Mouse (Mus musculus): ENCODE measurements around the gene Ubxn6. TPM values are rescaled to one million over a fixed set of nuclear protein-coding genes. Genes with fewer than 3 reads are reported as not detected.
"Not testable (repeated sequence)": the region's sequence is repeated elsewhere in the genome, so short reads cannot be mapped to it uniquely, and the experiment has no call there.

The Ubxn6 gene
- polyA plus RNA-seq, 1 experiment from 2014 or later = 85.2 TPM

DNA sequence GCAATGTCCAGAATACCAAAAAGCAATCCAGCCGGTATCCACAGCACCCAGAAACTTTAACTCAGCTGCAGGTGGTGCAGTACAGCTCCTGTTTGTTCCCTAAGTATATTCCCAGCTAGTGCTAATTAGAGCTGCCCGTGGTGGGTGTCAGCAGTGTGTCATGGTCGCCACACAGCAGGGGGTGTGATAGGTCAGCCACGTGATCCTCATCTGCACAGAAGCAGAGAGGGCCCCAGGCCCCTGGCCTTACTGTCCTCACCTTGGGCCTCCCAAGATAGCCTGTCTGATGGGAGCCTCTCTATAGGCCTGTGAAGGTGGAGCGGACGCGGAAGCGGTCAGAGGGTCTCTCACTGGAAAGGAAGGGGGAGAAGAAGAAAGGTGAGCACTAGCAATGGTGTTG lies 23.4 kb upstream of the Ubxn6 start:
- ATAC-seq (replicated peaks) = no peak
- Histone ChIP-seq H3K36me3 (replicated peaks) (peaks cover 66% of the 10 kb centered on the region), H3K4me1 (no peaks in the 10 kb centered on the region), H3K27me3 (replicated peaks) (no peaks in the 10 kb centered on the region), H3K4me2 (no peak overlapping the region), H3K27ac (no peak overlapping the region), H3K9me3 (no peaks in the 10 kb centered on the region), H3K4me3 (no peak overlapping the region), H3K9ac (no peak overlapping the region)
- WGBS = 94% methylated on average over 8 of the region's 8 CpGs

DNA sequence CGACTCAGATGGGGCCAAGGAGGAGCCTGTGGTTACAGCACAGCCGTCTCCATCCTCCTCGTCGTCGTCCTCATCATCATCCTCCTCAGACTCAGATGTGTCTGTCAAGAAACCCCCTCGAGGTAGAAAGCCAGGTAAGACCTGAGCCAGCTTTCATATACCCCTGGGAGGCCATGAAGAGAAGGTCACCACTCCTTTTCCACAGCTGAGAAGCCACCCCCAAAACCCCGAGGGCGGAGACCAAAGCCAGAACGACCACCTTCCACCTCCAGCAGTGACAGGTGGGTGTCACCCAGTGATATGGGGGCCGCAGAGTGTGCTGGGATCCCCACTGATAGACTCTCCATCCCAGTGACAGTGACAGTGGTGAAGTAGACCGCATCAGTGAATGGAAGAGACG lies 22.1 kb upstream of the Ubxn6 start:
- Histone ChIP-seq H3K27ac (no peak overlapping the region), H3K9ac (no peak overlapping the region), H3K4me3 (no peak overlapping the region), H3K4me1 (no peaks in the 10 kb centered on the region), H3K4me2 (no peak overlapping the region), H3K9me3 (no peaks in the 10 kb centered on the region), H3K27me3 (replicated peaks) (no peaks in the 10 kb centered on the region), H3K36me3 (replicated peaks) (peaks cover 58% of the 10 kb centered on the region)
- 93% methylated on average over 12 of the region's 12 CpGs for WGBS
- no peak for ATAC-seq (replicated peaks)

DNA sequence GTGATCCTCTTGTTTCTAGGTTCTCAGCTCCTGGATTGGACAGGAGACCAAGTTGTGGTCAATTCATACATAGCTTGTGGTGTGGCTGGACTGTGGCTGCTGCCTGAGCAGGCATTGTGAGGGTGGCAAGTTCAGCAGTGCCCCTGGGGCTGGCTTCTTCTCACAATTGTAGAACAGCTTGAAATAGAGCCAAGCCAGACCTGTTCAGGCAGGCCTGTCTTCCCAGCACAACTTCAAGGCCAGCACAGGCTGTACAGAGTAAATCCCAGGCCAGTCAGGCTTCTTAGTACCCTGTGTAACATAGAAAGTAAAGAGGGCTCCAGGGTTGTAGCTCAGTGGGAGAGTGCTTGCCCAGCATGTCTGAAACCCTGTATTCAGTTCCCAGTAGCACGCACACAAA lies 18.0 kb upstream of the Ubxn6 start:
- peaks cover 35% of the 10 kb centered on the region for H3K36me3 ChIP-seq (replicated peaks)
- H3K4me1 ChIP-seq = no peaks in the 10 kb centered on the region
- H3K27ac ChIP-seq = no peak overlapping the region
- no peaks in the 10 kb centered on the region for H3K9me3 ChIP-seq
- no peak overlapping the region for H3K9ac ChIP-seq
- no peaks in the 10 kb centered on the region for H3K27me3 ChIP-seq (replicated peaks)
- no peak overlapping the region for H3K4me2 ChIP-seq
- H3K4me3 ChIP-seq = no peak overlapping the region
- ATAC-seq (replicated peaks) = no peak
- 89% methylated on average over 1 of the region's 1 CpGs for WGBS

DNA sequence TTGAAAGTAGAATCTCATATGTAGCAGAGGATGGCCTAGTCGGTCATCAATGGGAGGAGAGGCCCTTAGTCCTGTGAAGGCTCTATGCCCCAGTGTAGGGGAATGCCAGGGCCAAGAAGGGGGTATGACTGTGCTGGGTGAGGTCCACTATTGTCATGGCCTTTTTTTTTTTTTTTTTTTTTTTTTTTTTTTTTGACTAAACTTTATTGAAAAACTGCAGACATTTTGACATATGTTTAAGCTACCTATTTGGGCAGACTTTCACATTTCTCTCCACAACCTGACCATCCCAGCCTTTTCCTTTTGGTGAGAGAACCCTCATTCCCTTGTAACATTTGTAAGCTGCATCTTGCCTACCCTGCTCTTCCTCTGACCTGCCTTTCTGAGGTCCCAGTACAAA lies 17.5 kb upstream of the Ubxn6 start:
- no peak overlapping the region for H3K27ac ChIP-seq
- ATAC-seq (replicated peaks) = no peak
- H3K4me3 ChIP-seq = no peak overlapping the region
- 83% methylated on average over 1 of the region's 1 CpGs for WGBS
- no peak overlapping the region for H3K9ac ChIP-seq
- H3K4me1 ChIP-seq = no peaks in the 10 kb centered on the region
- H3K36me3 ChIP-seq (replicated peaks) = peaks cover 31% of the 10 kb centered on the region
- no peaks in the 10 kb centered on the region for H3K27me3 ChIP-seq (replicated peaks)
- no peak overlapping the region for H3K4me2 ChIP-seq
- no peaks in the 10 kb centered on the region for H3K9me3 ChIP-seq

DNA sequence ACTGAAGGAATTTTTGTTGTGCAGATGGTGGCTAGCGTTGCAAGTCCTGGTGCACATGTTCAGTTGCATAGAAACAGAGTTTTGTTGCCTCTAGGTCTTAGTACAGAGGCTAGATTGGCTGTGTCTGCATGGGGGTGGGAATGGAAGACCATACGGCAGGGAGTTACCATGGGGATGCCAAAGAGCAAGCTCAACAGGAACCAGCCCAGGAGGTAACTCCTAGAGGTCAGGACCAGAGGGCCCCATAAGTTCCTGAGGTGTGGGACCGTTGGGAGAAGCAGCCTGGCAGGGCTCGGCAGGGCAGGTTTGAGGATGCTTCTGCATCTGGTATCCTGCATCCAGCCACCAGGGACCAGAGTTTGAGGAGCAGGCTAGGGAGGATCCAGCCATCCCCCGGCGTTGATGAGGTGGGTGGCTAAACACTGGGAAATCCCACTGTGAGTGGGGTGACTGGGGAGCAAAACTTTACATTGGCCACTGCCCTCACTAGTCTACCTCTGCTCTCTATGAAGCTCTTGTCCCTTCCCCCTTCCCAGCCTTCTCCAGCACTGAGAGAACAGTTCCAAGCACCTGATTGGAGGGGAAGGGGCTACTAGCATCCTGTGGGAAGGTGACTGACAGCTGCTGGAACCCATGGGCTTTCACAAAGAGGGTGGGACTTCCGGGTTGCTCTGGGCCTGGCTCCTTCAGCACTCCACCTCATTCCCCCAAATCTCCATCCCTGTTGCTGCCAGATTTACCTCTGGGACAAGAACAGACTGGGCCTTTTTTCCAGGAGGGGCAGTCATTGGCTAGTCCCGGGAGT lies 6.2 kb upstream of the Ubxn6 start:
- H3K4me2 ChIP-seq = peak overlapping the region; percentile 99
- no peaks in the 10 kb centered on the region; the same call in 1 of the 2 replicates for H3K36me3 ChIP-seq (replicated peaks)
- H3K27ac ChIP-seq = peak overlapping the region; percentile 65
- H3K27me3 ChIP-seq (replicated peaks) = no peaks in the 10 kb centered on the region
- peak overlapping the region; percentile 99 for H3K4me3 ChIP-seq
- peak overlapping the region; percentile 94 for H3K9ac ChIP-seq
- peaks cover 39% of the 10 kb centered on the region for H3K4me1 ChIP-seq
- no peaks in the 10 kb centered on the region for H3K9me3 ChIP-seq
- WGBS = 7% methylated on average over 8 of the region's 8 CpGs
- peak; percentile 43 for ATAC-seq (replicated peaks)

DNA sequence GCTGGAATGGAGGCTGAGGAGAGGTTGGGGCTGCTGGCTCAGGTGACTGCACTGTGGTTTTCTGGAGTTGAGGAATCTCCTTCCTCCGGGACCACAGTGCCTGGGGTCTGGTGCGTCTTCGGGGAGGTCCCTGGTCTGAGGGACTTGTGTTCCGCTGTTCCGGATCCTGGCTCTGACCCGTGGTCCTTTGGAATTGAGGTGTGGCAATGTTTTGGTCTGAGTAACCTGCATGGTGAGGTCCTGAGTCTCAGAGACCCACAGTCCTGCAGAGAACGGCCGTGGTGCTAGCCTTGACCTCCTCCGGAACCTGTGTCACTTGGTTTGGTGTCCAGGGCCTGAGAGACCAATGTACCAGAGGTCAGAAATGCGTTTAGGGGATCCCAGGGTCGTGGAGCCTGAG lies 5.1 kb upstream of the Ubxn6 start:
- peak overlapping the region; percentile 80 for H3K27ac ChIP-seq
- peaks cover 47% of the 10 kb centered on the region for H3K4me1 ChIP-seq
- WGBS = 3% methylated on average over 11 of the region's 11 CpGs

DNA sequence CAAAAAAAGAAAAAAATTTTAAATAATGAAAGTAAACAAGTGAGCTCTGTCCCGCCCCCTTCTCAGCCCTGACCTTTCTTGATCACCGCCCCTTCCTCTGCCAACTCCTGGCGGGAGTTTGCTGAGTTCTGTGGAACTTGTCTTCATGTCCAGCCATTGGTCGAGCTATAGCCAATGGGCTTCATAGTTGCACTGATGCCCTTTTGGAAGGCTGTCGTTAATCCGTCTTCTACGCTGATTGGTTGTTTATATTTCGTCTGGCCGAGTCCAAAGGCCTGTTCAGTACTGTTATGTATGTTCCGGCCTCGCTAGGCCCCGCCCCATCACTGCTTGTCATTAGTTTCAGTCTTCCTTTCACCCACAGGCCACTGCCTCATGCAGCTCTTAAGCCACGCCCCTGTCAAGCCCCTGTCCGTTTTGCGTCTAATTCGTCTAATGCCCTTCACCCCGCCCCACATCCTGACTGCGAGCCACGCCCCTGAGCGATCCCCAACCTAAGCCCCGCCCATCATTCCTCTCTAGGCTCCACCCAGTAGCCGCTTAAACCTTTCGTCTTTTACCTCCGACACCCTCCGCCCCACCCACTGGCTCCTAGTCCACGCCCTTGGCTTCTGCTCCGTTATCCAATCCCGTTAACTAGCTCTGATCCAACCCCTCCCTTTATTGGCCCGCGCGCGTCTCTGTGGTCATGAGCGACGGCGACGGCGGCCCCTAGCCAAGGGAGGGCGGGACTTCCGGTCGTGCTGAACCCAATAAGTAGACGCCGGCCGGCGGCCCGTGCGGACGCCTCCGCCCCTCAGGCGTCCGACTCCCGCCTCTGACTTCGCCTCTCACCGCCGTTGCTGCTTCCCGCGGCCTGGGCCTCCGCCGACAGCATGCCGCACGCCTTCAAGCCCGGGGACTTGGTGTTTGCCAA lies 4.3 kb upstream of the Ubxn6 start, which contains the start of gene Hdgfl2:
Gene Hdgfl2 (plus strand): TSS at position 755 of the 916 bp plus-strand sequence.
- Histone ChIP-seq H3K9me3 (no peaks in the 10 kb centered on the region), H3K27ac (peak within 1 kb of the TSS; percentile 80), H3K4me3 (peak within 1 kb of the TSS; percentile 99), H3K9ac (peak within 1 kb of the TSS; percentile 94), H3K4me2 (peak within 1 kb of the TSS; percentile 99), H3K27me3 (replicated peaks) (no peaks in the 10 kb centered on the region), H3K4me1 (peaks cover 50% of the 10 kb centered on the region), H3K36me3 (replicated peaks) (no peaks in the 10 kb centered on the region; the same call in 1 of the 2 replicates)
- under 1% methylated on average over 60 of the region's 61 CpGs for WGBS
- ATAC-seq (replicated peaks) = peak; percentile 94

More for the DNA sequence above, 5.1 kb upstream of the Ubxn6 start:
- Histone ChIP-seq H3K27me3 (replicated peaks) (no peaks in the 10 kb centered on the region), H3K36me3 (replicated peaks) (no peaks in the 10 kb centered on the region; the same call in 1 of the 2 replicates), H3K4me2 (peak overlapping the region; percentile 99), H3K9ac (peak overlapping the region; percentile 94), H3K9me3 (no peaks in the 10 kb centered on the region), H3K4me3 (peak overlapping the region; percentile 99)
- no peak for ATAC-seq (replicated peaks)

DNA sequence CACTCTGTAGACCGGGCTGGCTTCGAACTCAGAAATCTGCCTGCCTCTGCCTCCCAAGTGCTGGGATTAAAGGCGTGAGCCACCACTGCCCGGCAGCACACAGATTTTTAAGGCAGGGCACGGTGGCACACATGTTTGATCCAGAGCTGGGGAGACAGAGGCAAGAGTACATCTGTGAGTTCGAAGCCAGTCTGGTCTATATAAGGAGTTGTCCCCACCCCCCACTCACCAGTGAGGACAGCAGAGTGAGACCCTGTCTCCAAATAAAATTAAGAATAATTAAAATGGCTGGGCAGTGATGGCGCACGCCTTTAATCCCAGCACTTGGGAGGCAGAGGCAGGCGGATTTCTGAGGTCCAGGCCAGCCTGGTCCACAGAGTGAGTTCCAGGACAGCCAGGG lies 3.5 kb upstream of the Ubxn6 start:
- not testable (repeated sequence) for ATAC-seq (replicated peaks); H3K36me3 ChIP-seq (replicated peaks); H3K9me3 ChIP-seq; H3K27me3 ChIP-seq (replicated peaks); H3K9ac ChIP-seq
- Histone ChIP-seq H3K4me3 (peak overlapping the region; percentile 99), H3K4me1 (peaks cover 53% of the 10 kb centered on the region), H3K27ac (peak overlapping the region; percentile 41; the same call in 1 of the 2 replicates), H3K4me2 (peak overlapping the region; percentile 99)
- 71% methylated on average over 9 of the region's 9 CpGs for WGBS

DNA sequence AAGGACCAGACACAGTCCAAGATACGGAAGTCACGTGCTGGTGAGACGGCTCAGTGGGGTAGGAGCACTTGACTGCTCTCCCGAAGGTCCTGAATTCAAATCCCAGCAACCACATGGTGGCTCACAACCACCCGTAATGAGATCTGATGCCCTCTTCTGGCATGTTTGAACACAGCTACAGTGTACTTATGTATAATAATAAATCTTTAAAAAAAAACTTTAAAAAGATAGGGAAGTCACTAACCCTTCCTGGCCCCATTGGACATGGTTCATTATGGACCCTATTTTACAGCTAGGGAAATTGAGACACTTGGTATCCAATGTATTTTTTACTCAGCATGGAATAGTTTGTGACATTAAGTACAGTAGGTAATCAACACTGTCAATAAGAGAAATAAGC lies 2.7 kb upstream of the Ubxn6 start:
- Histone ChIP-seq H3K4me3 (no peak overlapping the region), H3K9ac (no peak overlapping the region), H3K27ac (no peak overlapping the region), H3K27me3 (replicated peaks) (no peaks in the 10 kb centered on the region), H3K36me3 (replicated peaks) (0 out of 2 replicates have a peak, but pooled peaks cover under 1% of the 10 kb centered on the region), H3K9me3 (no peaks in the 10 kb centered on the region), H3K4me2 (no peak overlapping the region), H3K4me1 (peaks cover 45% of the 10 kb centered on the region)
- WGBS = 90% methylated on average over 5 of the region's 5 CpGs
- no peak for ATAC-seq (replicated peaks)

DNA sequence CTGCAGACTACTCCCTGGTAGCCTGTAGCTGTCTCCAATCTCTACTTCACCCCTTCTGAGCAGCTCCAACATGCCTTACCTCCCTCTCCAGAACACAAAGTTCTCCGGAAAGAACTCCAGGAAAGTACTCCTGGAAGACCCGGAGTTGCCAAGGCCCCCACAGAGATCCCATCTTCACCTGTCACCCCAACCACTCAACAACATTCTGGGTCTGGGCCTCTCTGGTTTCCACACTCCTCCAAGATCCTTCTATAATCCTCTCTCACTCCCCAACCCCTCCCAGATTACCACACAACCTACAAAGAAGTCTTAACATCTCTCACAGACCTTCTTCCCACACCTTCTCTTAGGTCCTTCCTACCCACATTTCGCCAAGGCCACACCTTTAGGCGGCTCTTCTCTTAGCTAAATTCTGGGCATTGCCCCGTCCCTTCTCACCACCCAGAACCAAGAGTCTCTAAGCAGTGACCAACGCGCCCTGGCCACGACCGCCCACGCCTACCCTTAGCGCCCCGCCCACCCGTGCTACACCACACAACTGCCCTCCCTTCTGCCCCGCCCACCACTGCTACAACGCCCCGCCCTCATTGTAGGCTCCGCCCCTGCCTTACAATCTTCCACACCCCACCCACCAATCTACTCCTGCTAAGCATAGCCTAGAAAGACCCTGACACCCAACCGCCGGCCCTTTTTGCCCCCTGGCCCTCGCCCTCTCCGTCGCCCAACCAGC lies 566 bp downstream of the Ubxn6 start:
- Histone ChIP-seq H3K4me1 (peaks cover 19% of the 10 kb centered on the region), H3K9me3 (no peaks in the 10 kb centered on the region), H3K4me2 (peak overlapping the region; percentile 93), H3K27ac (peak overlapping the region; percentile 91), H3K9ac (peak overlapping the region; percentile 95), H3K36me3 (replicated peaks) (peaks cover 32% of the 10 kb centered on the region), H3K27me3 (replicated peaks) (no peaks in the 10 kb centered on the region), H3K4me3 (peak overlapping the region; percentile 89)
- 10% methylated on average over 22 of the region's 22 CpGs for WGBS
- ATAC-seq (replicated peaks) = peak; percentile 2

DNA sequence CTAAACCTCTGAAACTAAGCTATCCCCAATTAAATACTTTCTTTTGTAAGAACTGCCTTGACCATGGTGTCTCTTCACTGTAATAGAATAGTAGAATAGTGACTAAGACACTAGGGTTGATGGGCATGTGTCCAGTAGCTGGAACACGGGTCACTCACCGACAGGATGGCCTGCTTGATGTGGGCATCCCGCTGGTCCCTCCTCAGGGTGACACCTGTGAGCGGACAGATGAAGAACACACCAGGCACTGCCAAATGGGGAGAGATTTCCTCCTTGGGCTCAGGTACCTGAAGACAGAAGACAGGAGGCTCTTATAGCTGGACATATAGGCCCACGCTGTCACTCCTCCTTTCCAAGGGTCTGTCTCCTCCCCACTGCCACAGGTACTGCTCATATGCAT lies 2.6 kb downstream of the Ubxn6 start:
- 87% methylated on average over 5 of the region's 5 CpGs for WGBS
- Histone ChIP-seq H3K9ac (no peak overlapping the region), H3K27ac (no peak overlapping the region), H3K27me3 (replicated peaks) (no peaks in the 10 kb centered on the region), H3K4me2 (no peak overlapping the region), H3K4me1 (peaks cover 19% of the 10 kb centered on the region), H3K36me3 (replicated peaks) (peaks cover 52% of the 10 kb centered on the region), H3K4me3 (no peak overlapping the region), H3K9me3 (no peaks in the 10 kb centered on the region)
- ATAC-seq (replicated peaks) = no peak

DNA sequence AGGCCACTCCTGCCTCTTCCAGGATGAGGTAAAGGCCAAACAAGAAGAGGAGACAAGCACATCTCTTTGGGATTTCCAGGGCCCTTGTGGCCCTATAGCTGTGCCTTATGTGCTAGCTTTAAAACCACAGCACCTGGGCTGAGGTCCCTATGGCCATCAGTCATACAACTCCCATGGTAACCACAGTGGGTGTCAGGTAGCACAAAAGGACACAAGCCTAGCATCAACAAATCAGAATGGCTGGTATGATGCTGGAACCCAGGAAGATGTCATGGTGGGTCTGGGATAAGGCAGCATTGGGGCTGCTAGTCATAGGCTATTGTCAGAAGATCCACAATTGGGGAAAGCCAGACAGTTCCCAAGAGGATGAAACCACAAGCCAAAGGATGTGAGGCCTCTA lies 3.7 kb downstream of the Ubxn6 start:
- H3K9ac ChIP-seq = no peak overlapping the region
- no peak overlapping the region for H3K4me3 ChIP-seq
- H3K4me1 ChIP-seq = peaks cover 19% of the 10 kb centered on the region
- no peak for ATAC-seq (replicated peaks)
- H3K27me3 ChIP-seq (replicated peaks) = no peaks in the 10 kb centered on the region
- no peak overlapping the region for H3K4me2 ChIP-seq
- peaks cover 57% of the 10 kb centered on the region for H3K36me3 ChIP-seq (replicated peaks)
- no peaks in the 10 kb centered on the region for H3K9me3 ChIP-seq
- no peak overlapping the region for H3K27ac ChIP-seq
